Mouse (Mus musculus) heart, adult 2 months (tissue): ENCODE measurements around the gene Hist1h2bn. TPM values are rescaled to one million over a fixed set of nuclear protein-coding genes. Genes with fewer than 3 reads are reported as not detected.
"Not testable (repeated sequence)": the region's sequence is repeated elsewhere in the genome, so short reads cannot be mapped to it uniquely, and the experiment has no call there.

Source experiments
- DNase-seq, 2 experiments: peaks; one replicate each; pipeline ENCODE4 v3.0.0; 2021
- H3K27ac ChIP-seq: fragments of 200-600 bp; 2 replicates; pipeline ENCODE4 v1.8.1; 2022
- H3K27me3 ChIP-seq: fragments of 200-500 bp; 2 replicates; pipeline ENCODE4 v1.6.1; 2012; ENCODE audit warnings: mild to moderate bottlenecking, low read length, inconsistent platforms, mixed read lengths; ENCODE audit not compliant: control insufficient read depth, insufficient read depth
- H3K36me3 ChIP-seq: fragments of 200-500 bp; 2 replicates; pipeline ENCODE4 v1.6.1; 2012; ENCODE audit warnings: low read length, inconsistent platforms; ENCODE audit not compliant: control insufficient read depth, insufficient read depth
- H3K4me1 ChIP-seq: fragments of 200-500 bp; 2 replicates; pipeline ENCODE4 v1.6.1; 2011; ENCODE audit warnings: low read length; ENCODE audit not compliant: control insufficient read depth, insufficient read depth
- H3K4me3 ChIP-seq: fragments of 200-600 bp; 2 replicates; pipeline ENCODE4 v1.8.1; 2022
- H3K79me2 ChIP-seq: fragments of 200-500 bp; replicated peaks from 2 replicates; pipeline ENCODE4 v1.6.1; 2012; ENCODE audit warnings: mild to moderate bottlenecking, inconsistent platforms, low read length, moderate library complexity, mixed read lengths; ENCODE audit not compliant: control insufficient read depth, insufficient read depth
- H3K9ac ChIP-seq: fragments of 200-500 bp; 2 replicates; pipeline ENCODE4 v1.6.1; 2012; ENCODE audit warnings: low read depth, mild to moderate bottlenecking, control low read depth, inconsistent platforms, low read length, mixed read lengths
- CTCF ChIP-seq: fragments of 200-600 bp; IDR thresholded peaks from 2 replicates; pipeline ENCODE4 v1.8.1; 2022; ENCODE audit warnings: antibody characterized with exemption, mild to moderate bottlenecking, moderate library complexity
- EP300 ChIP-seq: fragments of 200-500 bp; IDR thresholded peaks from 2 replicates; pipeline ENCODE4 v1.6.1; 2011; ENCODE audit warnings: low read depth, low read length, control low read depth; ENCODE audit not compliant: insufficient read depth
- POLR2A ChIP-seq: fragments of 200-500 bp; IDR thresholded peaks from 2 replicates; pipeline ENCODE4 v1.6.1; 2011; ENCODE audit warnings: mild to moderate bottlenecking, low read depth, low read length, control low read depth; ENCODE audit not compliant: insufficient read depth
- WGBS: fragments of 180-500 bp; shearing (Covaris S2); methylation state at CpG from one replicate; pipeline ENCODE4 v1.1.7; 2018; 5-methylcytosine and 5-hydroxymethylcytosine counted together
- intact Hi-C: fragments of 180-260 bp; cut with DNase I; formaldehyde crosslinking; loops from one replicate; pipeline ENCODE4 v1.15.1; 2025
- polyA plus RNA-seq: library from polyadenylated mRNA; depleted of rRNA; stranded (reverse); fragments of >200 nt; gene quantifications from 2 replicates; pipeline ENCODE4 v1.2.3, GENCODE M21; 2012
- total RNA-seq, 2 experiments: library from RNA; stranded (reverse); gene quantifications; 2 replicates each; pipeline ENCODE4 v1.2.3; 2021

The Hist1h2bn gene
- total and polyA plus RNA-seq, 3 experiments = 1.9 to 6.9 (median 2.6) TPM

GRCm38 (mm10) chr13:21727948-21728572 lies 25.9 kb upstream of the Hist1h2bn start:
- H3K9ac ChIP-seq = no peak overlapping the region
- 63% methylated on average over 11 of the region's 11 CpGs for WGBS
- intact Hi-C loops = no loop called here

GRCm38 (mm10) chr13:21729544-21729943 lies 24.4 kb upstream of the Hist1h2bn start:
- no peak for TF ChIP-seq CTCF
- peaks cover 2% of the 10 kb centered on the region for H3K4me1 ChIP-seq
- H3K27ac ChIP-seq = no peak overlapping the region
- no peak overlapping the region for H3K4me3 ChIP-seq
- no peaks in the 10 kb centered on the region for H3K79me2 ChIP-seq
- no peak overlapping the region for H3K9ac ChIP-seq
- no peaks in the 10 kb centered on the region for H3K36me3 ChIP-seq
- DNase-seq = no peak
- H3K27me3 ChIP-seq = no peaks in the 10 kb centered on the region
- intact Hi-C loops = no loop called here
- WGBS = 58% methylated on average over 1 of the region's 1 CpGs

More at GRCm38 (mm10) chr13:21727948-21728572, 25.9 kb upstream of the Hist1h2bn start:
- no peak overlapping the region for H3K4me3 ChIP-seq
- no peaks in the 10 kb centered on the region for H3K27me3 ChIP-seq
- DNase-seq = no peak
- no peaks in the 10 kb centered on the region for H3K36me3 ChIP-seq
- H3K27ac ChIP-seq = no peak overlapping the region
- no peaks in the 10 kb centered on the region for H3K79me2 ChIP-seq
- TF ChIP-seq CTCF = no peak
- TF ChIP-seq POLR2A = no peak
- no peak for TF ChIP-seq EP300
- no peaks in the 10 kb centered on the region for H3K4me1 ChIP-seq

- Histone ChIP-seq H3K4me1 (peaks cover 2% of the 10 kb centered on the region), H3K4me3 (no peak overlapping the region), H3K9ac (no peak overlapping the region), H3K36me3 (no peaks in the 10 kb centered on the region), H3K27ac (no peak overlapping the region), H3K27me3 (no peaks in the 10 kb centered on the region), H3K79me2 (no peaks in the 10 kb centered on the region)
- WGBS = 82% methylated on average over 5 of the region's 5 CpGs
- intact Hi-C loops = no loop called here
- TF ChIP-seq POLR2A (no peak), EP300 (no peak), CTCF (no peak)
- no peak for DNase-seq
Observed at GRCm38 (mm10) chr13:21733466-21733865, 20.5 kb upstream of the Hist1h2bn start.

GRCm38 (mm10) chr13:21734010-21734905 lies 19.7 kb upstream of the Hist1h2bn start:
- H3K27ac ChIP-seq = peak overlapping the region; percentile 67
- no peaks in the 10 kb centered on the region for H3K79me2 ChIP-seq
- no peaks in the 10 kb centered on the region for H3K27me3 ChIP-seq
- H3K36me3 ChIP-seq = no peaks in the 10 kb centered on the region
- intact Hi-C loops = loop anchor here (1.0 to 2.0 kb wide), 3 partner anchors 17 to 23 kb away; partner anchors contain the start of gene Hist1h4k
- DNase-seq = peak; percentile 62 to 70
- H3K4me1 ChIP-seq = peaks cover 2% of the 10 kb centered on the region
- no peak for TF ChIP-seq POLR2A
- TF ChIP-seq CTCF = peak; percentile 91
- TF ChIP-seq EP300 = 0 out of 2 replicates have a peak, but pooled peaks have one; percentile 70
- H3K4me3 ChIP-seq = peak overlapping the region; percentile 40
- H3K9ac ChIP-seq = peak overlapping the region; percentile 37; the same call in 1 of the 2 replicates
- WGBS = under 1% methylated on average over 21 of the region's 21 CpGs

- not testable (repeated sequence) for H3K4me1 ChIP-seq, H3K79me2 ChIP-seq, H3K36me3 ChIP-seq, H3K27me3 ChIP-seq
- peak; percentile 71 to 77 for DNase-seq
- H3K9ac ChIP-seq = peak within 1 kb of the TSS; percentile 37
- peak within 1 kb of the TSS; percentile 67 for H3K27ac ChIP-seq
- 1% methylated on average over 48 of the region's 56 CpGs for WGBS
- TF ChIP-seq POLR2A = peak; percentile 75
- intact Hi-C loops = loop anchor here (1.0 to 2.0 kb wide), 3 partner anchors 16 to 24 kb away; partner anchors contain the start of gene Hist1h4k
- H3K4me3 ChIP-seq = peak within 1 kb of the TSS; percentile 40
Observed at GRCm38 (mm10) chr13:21734906-21735767, 18.8 kb upstream of the Hist1h2bn start, which contains the start of gene Hist1h4j. Hist1h4j (plus strand) TSS chr13:21735064.
